Mouse (Mus musculus) heart, embryonic 12.5 days (tissue): ENCODE results near the gene Itgb8. TPM values are rescaled to one million over a fixed set of nuclear protein-coding genes. Genes with fewer than 3 reads are reported as not detected.

Source experiments
- ATAC-seq: fragments of 200-750 bp; cut with Nextera tagmentation; 2 replicates; pipeline ENCODE4 v1.8.0; 2017; ENCODE audit warnings: moderate TSS enrichment, moderate library complexity; ENCODE audit not compliant: insufficient number of reproducible peaks, low FRiP score
- H3K27ac ChIP-seq: fragments of 300-500 bp; sonication (generic); 2 replicates; pipeline ENCODE4 v1.5.1; 2016; ENCODE audit warnings: mild to moderate bottlenecking, moderate library complexity; ENCODE audit not compliant: poor library complexity, severe bottlenecking
- H3K27me3 ChIP-seq: fragments of 300-500 bp; sonication (generic); replicated peaks from 2 replicates; pipeline ENCODE4 v1.6.1; 2016; ENCODE audit warnings: mild to moderate bottlenecking, moderate library complexity
- H3K36me3 ChIP-seq: fragments of 300-500 bp; sonication (generic); 2 replicates; pipeline ENCODE4 v1.6.1; 2016; ENCODE audit warnings: mild to moderate bottlenecking, moderate library complexity
- H3K4me1 ChIP-seq: fragments of 300-500 bp; sonication (generic); replicated peaks from 2 replicates; pipeline ENCODE4 v1.6.1; 2016; ENCODE audit warnings: mild to moderate bottlenecking
- H3K4me2 ChIP-seq: fragments of 300-500 bp; sonication (generic); 2 replicates; pipeline ENCODE4 v1.6.1; 2016; ENCODE audit warnings: mild to moderate bottlenecking, moderate library complexity
- H3K4me3 ChIP-seq: fragments of 300-500 bp; sonication (generic); 2 replicates; pipeline ENCODE4 v1.5.1; 2016; ENCODE audit warnings: mild to moderate bottlenecking
- H3K9ac ChIP-seq: fragments of 300-500 bp; sonication (generic); 2 replicates; pipeline ENCODE4 v1.6.1; 2016; ENCODE audit warnings: mild to moderate bottlenecking, moderate library complexity
- H3K9me3 ChIP-seq: fragments of 300-500 bp; sonication (generic); replicated peaks from 2 replicates; pipeline ENCODE4 v1.6.1; 2016; ENCODE audit warnings: mild to moderate bottlenecking, moderate library complexity
- WGBS: fragments of 180-500 bp; shearing (Covaris S2); methylation state at CpG from one replicate; pipeline ENCODE4 v1.1.7; 2016; 5-methylcytosine and 5-hydroxymethylcytosine counted together
- polyA plus RNA-seq: library from polyadenylated mRNA; unstranded; fragments of >200 nt; fragmentation: Nextera tagmentation; extraction: Ambion mirVana; gene quantifications from 2 replicates; pipeline ENCODE4 v1.2.1, GENCODE M21; 2016

The Itgb8 gene
- polyA plus RNA-seq, 1 experiment from 2014 or later: 5.9 TPM

DNA sequence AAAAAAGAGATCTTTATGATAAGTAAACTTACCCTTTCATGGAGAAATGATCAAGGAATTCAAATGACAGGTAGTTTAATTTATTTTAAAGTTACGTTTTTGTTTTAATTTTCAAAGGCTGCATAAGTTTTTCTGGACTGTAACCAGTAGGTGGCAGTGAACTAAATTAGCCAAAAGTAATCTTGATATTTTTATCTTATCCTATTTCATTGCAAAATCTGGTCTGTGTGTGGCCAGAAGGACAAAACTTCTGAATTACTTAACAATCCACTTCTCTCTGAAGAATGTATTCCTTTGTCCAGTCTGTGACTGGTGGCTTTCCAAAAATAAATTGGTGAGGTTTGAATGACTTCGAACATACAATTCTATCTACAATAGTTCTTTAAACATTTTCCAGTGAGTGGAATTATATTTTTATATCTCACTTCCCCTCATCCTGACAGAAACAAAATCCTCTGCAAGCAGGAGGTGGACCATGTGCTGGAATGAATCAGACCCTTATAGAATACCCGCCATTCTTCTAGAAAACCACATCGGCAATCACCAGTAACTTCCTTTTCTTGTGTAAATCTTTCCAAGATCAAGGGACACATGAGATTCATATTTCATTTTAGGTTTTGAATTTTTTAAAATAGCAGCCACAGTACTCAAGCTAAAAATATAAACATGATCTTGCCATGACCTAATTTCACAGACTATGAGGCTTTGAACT is 68.6 kb downstream of the Itgb8 start:
- ATAC-seq: no peak
- H3K4me1 ChIP-seq: peaks cover 3% of the 10 kb centered on the region; the same call in 1 of the 2 replicates
- H3K27ac ChIP-seq: no peak overlapping the region
- H3K4me3 ChIP-seq: no peak overlapping the region
- H3K9ac ChIP-seq: no peak overlapping the region
- no peaks in the 10 kb centered on the region for H3K9me3 ChIP-seq
- no peaks in the 10 kb centered on the region for H3K27me3 ChIP-seq
- no peaks in the 10 kb centered on the region; the same call in 1 of the 2 replicates for H3K36me3 ChIP-seq
- WGBS: 81% methylated on average over 4 of the region's 4 CpGs
- no peak overlapping the region for H3K4me2 ChIP-seq

DNA sequence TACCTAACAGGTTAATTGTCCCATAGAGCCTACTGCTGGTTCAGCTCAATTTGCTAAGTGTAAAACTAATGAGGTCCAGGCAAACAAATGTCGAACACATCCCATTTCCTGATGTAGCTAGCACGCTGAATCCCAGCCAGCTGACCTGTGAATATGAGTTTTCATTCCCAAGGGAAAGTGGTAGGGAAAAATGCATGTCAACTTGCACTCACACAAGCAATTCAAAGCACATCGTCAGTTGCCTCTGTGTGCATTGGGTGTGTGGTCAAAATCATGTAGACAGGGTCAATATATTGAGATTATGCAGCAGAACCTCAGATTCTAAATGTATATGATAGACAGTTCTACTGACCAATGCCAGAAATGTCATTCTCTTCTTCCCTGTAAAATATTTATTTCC is 69.5 kb downstream of the Itgb8 start:
- Histone ChIP-seq H3K4me3 (no peak overlapping the region), H3K9me3 (no peaks in the 10 kb centered on the region), H3K27ac (no peak overlapping the region), H3K4me2 (no peak overlapping the region), H3K4me1 (peaks cover 3% of the 10 kb centered on the region; the same call in 1 of the 2 replicates), H3K36me3 (peaks cover 2% of the 10 kb centered on the region; the same call in 1 of the 2 replicates), H3K27me3 (no peaks in the 10 kb centered on the region), H3K9ac (no peak overlapping the region)
- ATAC-seq: no peak
- WGBS: 66% methylated on average over 3 of the region's 3 CpGs

DNA sequence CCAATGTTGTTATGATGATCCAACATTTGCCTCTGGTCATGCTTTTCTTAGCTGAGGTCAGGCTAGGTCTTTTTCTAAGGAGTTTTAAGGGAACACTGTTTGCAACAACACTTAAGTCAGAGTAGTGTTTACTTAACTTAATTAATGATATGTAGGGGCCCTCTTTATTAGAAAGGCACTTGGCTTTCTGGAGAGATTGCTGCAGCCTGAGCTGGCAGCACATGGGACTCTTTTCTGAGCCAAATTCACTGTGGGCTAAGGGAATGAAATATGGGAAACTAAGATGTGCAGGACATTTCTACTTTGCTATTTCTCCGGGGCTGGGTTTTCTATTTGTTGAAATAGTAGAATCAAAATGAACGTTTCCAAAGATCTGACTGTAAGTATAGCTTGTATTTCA is 73.5 kb downstream of the Itgb8 start:
- 84% methylated on average over 2 of the region's 2 CpGs for WGBS
- ATAC-seq: no peak
- Histone ChIP-seq H3K4me2 (no peak overlapping the region), H3K27ac (no peak overlapping the region), H3K4me3 (no peak overlapping the region), H3K9me3 (no peaks in the 10 kb centered on the region), H3K27me3 (no peaks in the 10 kb centered on the region), H3K4me1 (no peaks in the 10 kb centered on the region), H3K9ac (no peak overlapping the region), H3K36me3 (peaks cover 9% of the 10 kb centered on the region; the same call in 1 of the 2 replicates)

DNA sequence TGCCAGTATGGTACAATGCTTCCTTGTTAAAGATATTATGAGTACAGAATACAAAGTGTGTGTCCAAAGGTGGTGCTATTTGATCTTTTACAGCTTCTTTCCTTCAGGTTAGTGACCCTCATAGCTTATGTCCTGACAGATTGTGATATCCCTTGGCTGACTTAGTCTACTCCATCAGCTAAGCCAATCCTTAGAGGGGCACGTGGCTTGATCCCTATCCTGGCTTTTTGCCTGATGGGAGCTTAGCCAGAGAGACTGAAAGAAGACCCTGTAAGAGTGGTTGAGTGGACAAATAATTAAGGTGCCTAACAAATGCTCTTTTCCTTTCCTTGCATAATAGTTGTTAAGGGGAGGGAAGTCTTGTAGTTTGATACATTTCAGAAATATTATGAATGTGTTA is 73.9 kb downstream of the Itgb8 start:
- no peaks in the 10 kb centered on the region for H3K9me3 ChIP-seq
- no peak overlapping the region for H3K4me3 ChIP-seq
- no peak overlapping the region for H3K27ac ChIP-seq
- no peak overlapping the region for H3K4me2 ChIP-seq
- H3K36me3 ChIP-seq: peaks cover 9% of the 10 kb centered on the region; the same call in 1 of the 2 replicates
- H3K9ac ChIP-seq: no peak overlapping the region
- 74% methylated on average over 1 of the region's 1 CpGs for WGBS
- H3K27me3 ChIP-seq: no peaks in the 10 kb centered on the region
- no peak for ATAC-seq
- H3K4me1 ChIP-seq: no peaks in the 10 kb centered on the region

- Histone ChIP-seq H3K36me3 (peaks cover 9% of the 10 kb centered on the region; the same call in 1 of the 2 replicates), H3K4me2 (no peak overlapping the region), H3K9ac (no peak overlapping the region), H3K4me1 (no peaks in the 10 kb centered on the region), H3K4me3 (no peak overlapping the region), H3K27ac (no peak overlapping the region), H3K9me3 (no peaks in the 10 kb centered on the region), H3K27me3 (no peaks in the 10 kb centered on the region)
- ATAC-seq: no peak
- 63% methylated on average over 1 of the region's 1 CpGs for WGBS
Measured at GRCm38 (mm10) chr12:119164176-119164575, 74.4 kb downstream of the Itgb8 start.

DNA sequence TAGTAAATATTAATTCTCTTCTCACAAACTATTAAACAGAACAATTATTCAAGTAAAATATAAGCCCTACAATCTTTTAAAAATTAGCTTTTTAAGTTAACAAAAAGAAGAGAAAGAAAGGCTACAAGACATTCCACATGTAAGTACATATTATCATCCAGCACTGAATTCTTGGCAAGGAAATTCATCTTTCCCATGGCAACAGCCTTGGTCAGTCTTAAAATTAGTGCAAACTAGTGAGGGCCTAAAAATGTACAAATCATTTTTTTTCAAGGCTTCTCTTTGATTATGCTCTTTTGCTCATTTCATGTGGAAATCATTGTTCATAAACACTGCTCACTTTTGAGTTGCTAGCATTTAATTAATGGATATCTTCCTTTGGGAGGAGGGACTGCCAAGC is 77.8 kb downstream of the Itgb8 start:
- Histone ChIP-seq H3K27ac (no peak overlapping the region), H3K9ac (no peak overlapping the region), H3K4me3 (no peak overlapping the region), H3K4me2 (no peak overlapping the region), H3K4me1 (no peaks in the 10 kb centered on the region), H3K27me3 (no peaks in the 10 kb centered on the region), H3K9me3 (no peaks in the 10 kb centered on the region), H3K36me3 (peaks cover 9% of the 10 kb centered on the region; the same call in 1 of the 2 replicates)
- ATAC-seq: no peak

GRCm38 (mm10) chr12:119159254-119159933 is 79.2 kb downstream of the Itgb8 start:
- WGBS: 64% methylated on average over 4 of the region's 4 CpGs
- H3K36me3 ChIP-seq: peaks cover 9% of the 10 kb centered on the region; the same call in 1 of the 2 replicates

GRCm38 (mm10) chr12:119157686-119158085 is 80.9 kb downstream of the Itgb8 start:
- no peak for ATAC-seq
- Histone ChIP-seq H3K27ac (no peak overlapping the region), H3K9me3 (no peaks in the 10 kb centered on the region), H3K4me3 (no peak overlapping the region), H3K9ac (no peak overlapping the region), H3K4me1 (no peaks in the 10 kb centered on the region), H3K4me2 (no peak overlapping the region), H3K36me3 (peaks cover 4% of the 10 kb centered on the region; the same call in 1 of the 2 replicates), H3K27me3 (no peaks in the 10 kb centered on the region)
- 87% methylated on average over 2 of the region's 2 CpGs for WGBS

More at GRCm38 (mm10) chr12:119159254-119159933, 79.2 kb downstream of the Itgb8 start:
- H3K9me3 ChIP-seq: no peaks in the 10 kb centered on the region
- no peaks in the 10 kb centered on the region for H3K4me1 ChIP-seq
- no peak overlapping the region for H3K27ac ChIP-seq
- no peak for ATAC-seq
- no peak overlapping the region for H3K4me3 ChIP-seq
- no peak overlapping the region for H3K9ac ChIP-seq
- no peak overlapping the region for H3K4me2 ChIP-seq
- no peaks in the 10 kb centered on the region for H3K27me3 ChIP-seq

DNA sequence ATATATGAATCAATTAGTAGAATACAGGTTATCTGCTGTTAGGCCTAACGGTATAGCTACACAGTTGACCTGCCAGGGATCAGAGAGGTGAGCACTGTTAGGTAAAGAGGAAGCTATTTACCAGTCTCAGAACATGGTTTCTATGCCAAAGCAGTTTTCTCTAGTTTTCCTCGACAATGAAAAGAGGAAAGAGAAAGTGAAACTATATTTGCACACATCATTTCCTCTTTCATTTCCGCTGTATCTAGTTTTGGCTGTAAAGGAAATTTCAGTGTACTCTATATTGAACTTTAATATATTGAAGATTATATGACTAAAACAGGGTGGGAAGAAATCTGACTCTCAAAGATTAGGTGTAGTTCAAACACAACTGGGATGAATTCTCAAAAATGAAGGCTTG is 81.5 kb downstream of the Itgb8 start:
- no peak overlapping the region for H3K27ac ChIP-seq
- H3K27me3 ChIP-seq: no peaks in the 10 kb centered on the region
- no peaks in the 10 kb centered on the region for H3K9me3 ChIP-seq
- H3K9ac ChIP-seq: no peak overlapping the region
- no peak overlapping the region for H3K4me2 ChIP-seq
- H3K4me1 ChIP-seq: no peaks in the 10 kb centered on the region
- H3K36me3 ChIP-seq: no peaks in the 10 kb centered on the region
- ATAC-seq: no peak
- 86% methylated on average over 3 of the region's 3 CpGs for WGBS
- no peak overlapping the region for H3K4me3 ChIP-seq

GRCm38 (mm10) chr12:119155566-119155965 is 83.0 kb downstream of the Itgb8 start:
- Histone ChIP-seq H3K4me1 (no peaks in the 10 kb centered on the region), H3K4me3 (no peak overlapping the region), H3K9me3 (no peaks in the 10 kb centered on the region), H3K4me2 (no peak overlapping the region), H3K9ac (no peak overlapping the region), H3K27ac (no peak overlapping the region), H3K27me3 (no peaks in the 10 kb centered on the region), H3K36me3 (no peaks in the 10 kb centered on the region)
- ATAC-seq: no peak
- 67% methylated on average over 4 of the region's 4 CpGs for WGBS

DNA sequence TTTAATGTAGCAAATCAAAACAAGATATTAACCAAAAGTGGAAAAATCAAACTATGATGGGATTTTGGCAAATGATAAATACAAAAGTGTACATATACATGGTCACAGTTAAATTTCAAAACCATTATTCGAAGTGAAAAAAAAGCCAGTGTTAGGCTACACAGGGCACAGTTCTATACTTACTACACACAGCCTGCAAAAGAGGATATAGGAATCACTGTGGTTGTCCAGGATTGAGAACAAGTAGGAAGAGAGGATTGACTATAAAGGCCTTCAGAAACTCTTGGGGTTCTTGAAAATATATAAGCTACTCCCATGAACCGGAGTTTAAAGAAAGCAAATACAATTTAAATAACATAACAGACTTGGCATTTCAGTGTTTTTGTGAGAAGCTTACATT is 87.6 kb downstream of the Itgb8 start:
- Histone ChIP-seq H3K4me1 (no peaks in the 10 kb centered on the region), H3K36me3 (no peaks in the 10 kb centered on the region), H3K27ac (no peak overlapping the region), H3K9ac (no peak overlapping the region), H3K27me3 (no peaks in the 10 kb centered on the region), H3K4me3 (no peak overlapping the region), H3K4me2 (no peak overlapping the region), H3K9me3 (no peaks in the 10 kb centered on the region)
- WGBS: 91% methylated on average over 2 of the region's 2 CpGs
- no peak for ATAC-seq
